Mouse (Mus musculus) stomach, embryonic 16.5 days (tissue): Measurements from ENCODE around the gene Bcl2l11. TPM values are rescaled to one million over a fixed set of nuclear protein-coding genes. Genes with fewer than 3 reads are reported as not detected.

Source experiments
- ATAC-seq: fragments of 200-750 bp; cut with Nextera tagmentation; 2 replicates; pipeline ENCODE4 v1.8.0; 2017; ENCODE audit warnings: moderate number of reproducible peaks, moderate TSS enrichment; ENCODE audit not compliant: insufficient read depth, low FRiP score
- H3K27ac ChIP-seq: fragments of 300-500 bp; sonication (generic); 2 replicates; pipeline ENCODE4 v1.5.1; 2014; ENCODE audit warnings: low read length
- H3K27me3 ChIP-seq: fragments of 300-500 bp; sonication (generic); 2 replicates; pipeline ENCODE4 v1.6.1; 2014; ENCODE audit warnings: low read length, control low read depth, mixed read lengths; ENCODE audit not compliant: control insufficient read depth, insufficient read depth
- H3K36me3 ChIP-seq: fragments of 300-500 bp; sonication (generic); 2 replicates; pipeline ENCODE4 v1.6.1; 2014; ENCODE audit warnings: low read length; ENCODE audit not compliant: control insufficient read depth, insufficient read depth
- H3K4me1 ChIP-seq: fragments of 300-500 bp; sonication (generic); 2 replicates; pipeline ENCODE4 v1.6.1; 2014; ENCODE audit warnings: low read length, control low read depth, mixed read lengths; ENCODE audit not compliant: control insufficient read depth, insufficient read depth
- H3K4me2 ChIP-seq: fragments of 300-500 bp; sonication (generic); 2 replicates; pipeline ENCODE4 v1.6.1; 2014; ENCODE audit warnings: low read depth, low read length, mixed read lengths
- H3K4me3 ChIP-seq: fragments of 300-500 bp; sonication (generic); replicated peaks from 2 replicates; pipeline ENCODE4 v1.5.1; 2014; ENCODE audit warnings: mild to moderate bottlenecking, low read length
- H3K9ac ChIP-seq: fragments of 300-500 bp; sonication (generic); 2 replicates; pipeline ENCODE4 v1.6.1; 2014; ENCODE audit warnings: low read length
- H3K9me3 ChIP-seq: fragments of 300-500 bp; sonication (generic); replicated peaks from 2 replicates; pipeline ENCODE4 v1.6.1; 2016; ENCODE audit warnings: low read length, control low read depth; ENCODE audit not compliant: control insufficient read depth
- WGBS: fragments of 180-500 bp; shearing (Covaris S2); extraction: QIAGEN DNeasy Blood & Tissue Kit; methylation state at CpG from one replicate; pipeline ENCODE4 v1.1.7; 2014; 5-methylcytosine and 5-hydroxymethylcytosine counted together
- polyA plus RNA-seq: library from polyadenylated mRNA; unstranded; fragments of >200 nt; fragmentation: Nextera tagmentation; extraction: Ambion mirVana; gene quantifications from 2 replicates; pipeline ENCODE4 v1.2.1, GENCODE M21; 2015

Gene Bcl2l11
- polyA plus RNA-seq, 1 experiment from 2014 or later, result 14.3 TPM

- no peak overlapping the region for H3K9ac ChIP-seq
- peaks cover 9% of the 10 kb centered on the region; the same call in 1 of the 2 replicates for H3K36me3 ChIP-seq
- H3K27me3 ChIP-seq, result no peaks in the 10 kb centered on the region
- H3K27ac ChIP-seq, result no peak overlapping the region
- no peak overlapping the region for H3K4me3 ChIP-seq
- H3K9me3 ChIP-seq, result no peaks in the 10 kb centered on the region
- peak; percentile 69; the same call in 1 of the 2 replicates for ATAC-seq
- H3K4me1 ChIP-seq, result peaks cover 42% of the 10 kb centered on the region
- 48% methylated on average over 12 of the region's 12 CpGs for WGBS
- H3K4me2 ChIP-seq, result no peak overlapping the region
Measured at GRCm38 (mm10) chr2:128156557-128157412, 30.9 kb downstream of the Bcl2l11 start.

GRCm38 (mm10) chr2:128158734-128159410, 33.0 kb downstream of the Bcl2l11 start:
- H3K9me3 ChIP-seq, result no peaks in the 10 kb centered on the region
- no peak overlapping the region for H3K4me2 ChIP-seq
- peaks cover 37% of the 10 kb centered on the region for H3K4me1 ChIP-seq
- no peaks in the 10 kb centered on the region for H3K27me3 ChIP-seq
- peak overlapping the region; percentile 64; the same call in 1 of the 2 replicates for H3K27ac ChIP-seq
- 36% methylated on average over 17 of the region's 17 CpGs for WGBS
- H3K4me3 ChIP-seq, result no peak overlapping the region
- H3K36me3 ChIP-seq, result peaks cover 9% of the 10 kb centered on the region; the same call in 1 of the 2 replicates
- no peak for ATAC-seq
- H3K9ac ChIP-seq, result peak overlapping the region; percentile 41; the same call in 1 of the 2 replicates

GRCm38 (mm10) chr2:128159619-128160125, 33.8 kb downstream of the Bcl2l11 start:
- H3K36me3 ChIP-seq, result peaks cover 9% of the 10 kb centered on the region; the same call in 1 of the 2 replicates
- H3K27me3 ChIP-seq, result no peaks in the 10 kb centered on the region
- no peak overlapping the region; the same call in 1 of the 2 replicates for H3K27ac ChIP-seq
- H3K4me2 ChIP-seq, result no peak overlapping the region
- peak overlapping the region; percentile 41; the same call in 1 of the 2 replicates for H3K9ac ChIP-seq
- H3K9me3 ChIP-seq, result no peaks in the 10 kb centered on the region
- no peak overlapping the region for H3K4me3 ChIP-seq
- peaks cover 37% of the 10 kb centered on the region for H3K4me1 ChIP-seq
- no peak for ATAC-seq
- 45% methylated on average over 7 of the region's 7 CpGs for WGBS

GRCm38 (mm10) chr2:128163177-128163576, 37.3 kb downstream of the Bcl2l11 start:
- no peaks in the 10 kb centered on the region for H3K9me3 ChIP-seq
- ATAC-seq, result no peak
- no peak overlapping the region for H3K4me2 ChIP-seq
- WGBS, result 73% methylated on average over 8 of the region's 8 CpGs
- no peak overlapping the region for H3K4me3 ChIP-seq
- no peaks in the 10 kb centered on the region for H3K27me3 ChIP-seq
- peaks cover 16% of the 10 kb centered on the region for H3K4me1 ChIP-seq
- H3K9ac ChIP-seq, result no peak overlapping the region
- no peak overlapping the region for H3K27ac ChIP-seq
- H3K36me3 ChIP-seq, result peaks cover 9% of the 10 kb centered on the region; the same call in 1 of the 2 replicates

GRCm38 (mm10) chr2:128166623-128167423, 41.0 kb downstream of the Bcl2l11 start:
- no peaks in the 10 kb centered on the region for H3K27me3 ChIP-seq
- no peak overlapping the region for H3K4me3 ChIP-seq
- H3K4me2 ChIP-seq, result no peak overlapping the region
- peaks cover 3% of the 10 kb centered on the region; the same call in 1 of the 2 replicates for H3K4me1 ChIP-seq
- no peak overlapping the region for H3K9ac ChIP-seq
- peak overlapping the region; percentile 12 for H3K27ac ChIP-seq
- H3K9me3 ChIP-seq, result no peaks in the 10 kb centered on the region
- H3K36me3 ChIP-seq, result no peaks in the 10 kb centered on the region
- WGBS, result 54% methylated on average over 13 of the region's 13 CpGs
- ATAC-seq, result peak; percentile 58; the same call in 1 of the 2 replicates

GRCm38 (mm10) chr2:128167930-128168329, 42.1 kb downstream of the Bcl2l11 start:
- H3K4me2 ChIP-seq, result no peak overlapping the region
- H3K9me3 ChIP-seq, result no peaks in the 10 kb centered on the region
- no peaks in the 10 kb centered on the region for H3K27me3 ChIP-seq
- H3K4me1 ChIP-seq, result peaks cover 3% of the 10 kb centered on the region; the same call in 1 of the 2 replicates
- no peak overlapping the region for H3K27ac ChIP-seq
- H3K36me3 ChIP-seq, result no peaks in the 10 kb centered on the region
- no peak overlapping the region for H3K9ac ChIP-seq
- WGBS, result 92% methylated on average over 12 of the region's 12 CpGs
- H3K4me3 ChIP-seq, result no peak overlapping the region
- no peak for ATAC-seq

- no peak overlapping the region for H3K9ac ChIP-seq
- no peaks in the 10 kb centered on the region for H3K36me3 ChIP-seq
- no peak overlapping the region for H3K27ac ChIP-seq
- peaks cover 8% of the 10 kb centered on the region; the same call in 1 of the 2 replicates for H3K4me1 ChIP-seq
- H3K4me2 ChIP-seq, result no peak overlapping the region
- no peaks in the 10 kb centered on the region for H3K27me3 ChIP-seq
- no peak for ATAC-seq
- H3K9me3 ChIP-seq, result no peaks in the 10 kb centered on the region
- WGBS, result 62% methylated on average over 5 of the region's 5 CpGs
- H3K4me3 ChIP-seq, result no peak overlapping the region
Measured at GRCm38 (mm10) chr2:128169486-128169885, 43.6 kb downstream of the Bcl2l11 start.

- Histone ChIP-seq H3K27ac (no peak overlapping the region), H3K9me3 (no peaks in the 10 kb centered on the region), H3K4me3 (no peak overlapping the region), H3K36me3 (no peaks in the 10 kb centered on the region), H3K4me1 (peaks cover 11% of the 10 kb centered on the region; the same call in 1 of the 2 replicates), H3K27me3 (no peaks in the 10 kb centered on the region), H3K4me2 (no peak overlapping the region), H3K9ac (no peak overlapping the region)
- WGBS, result 56% methylated on average over 11 of the region's 11 CpGs
- ATAC-seq, result no peak
Measured at GRCm38 (mm10) chr2:128169972-128170371, 44.1 kb downstream of the Bcl2l11 start.
